Comparison of ENCODE assay signal across 17 mouse cellular contexts in the genomic region with DNA sequence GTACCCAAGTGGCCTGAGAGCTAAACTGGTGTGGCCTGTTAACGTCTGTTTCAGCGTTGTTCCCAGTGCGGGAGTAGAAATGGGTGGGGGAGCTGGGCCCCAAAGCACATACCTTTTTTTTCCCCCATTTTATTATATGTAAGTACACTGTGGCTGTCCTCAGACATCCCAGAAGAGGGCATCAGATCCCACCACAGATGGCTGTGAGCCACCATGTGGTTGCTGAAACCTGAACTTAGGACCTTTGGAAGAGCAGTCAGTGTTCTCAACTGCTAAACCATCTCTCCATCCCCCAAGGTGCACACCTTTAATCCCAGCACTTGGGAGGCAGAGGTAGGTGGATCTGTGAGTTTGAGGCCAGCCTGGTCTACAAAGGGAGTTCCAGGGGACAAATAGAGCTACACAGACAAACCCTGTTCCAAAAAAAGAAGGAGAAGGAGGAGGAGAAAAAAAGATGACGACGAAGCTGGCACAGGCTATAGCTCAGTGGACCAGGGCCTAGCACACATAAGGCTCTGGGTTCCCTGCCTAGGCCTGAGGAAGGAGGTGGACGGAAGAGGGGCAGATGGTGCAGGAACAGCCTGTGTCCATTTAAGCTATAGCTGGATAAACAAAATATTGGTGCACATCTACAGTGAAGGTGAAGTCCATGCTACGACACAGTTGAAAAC. TPM values are rescaled to one million over a fixed set of nuclear protein-coding genes. Genes with fewer than 3 reads are reported as not detected.
DNase-seq lines count a peak whose midpoint lies in the region; ATAC-seq and TF ChIP-seq lines count a peak whose summit lies in the region.
"Had no signal": no experiment of that assay in that cellular context is flagged by ENCODE, and none has a peak within 500 bp of the region (broad histone marks: within the 10 kb centered on the region; RNA-seq: fewer than 3 reads in every experiment).

No protein-coding gene starts in this region.

- TF ChIP-seq POLR2A in MEL (IDR thresholded peaks at IDR 0.05; ENCODE audit: control insufficient read depth in 1 of 2, insufficient read depth in 1 of 2, low read depth in 1 of 2, low read length in 2 of 2, poor library complexity in 1 of 2): no peak

- H3K27ac ChIP-seq in liver, embryonic 14.5 days: no peak overlapping the region
- no peak overlapping the region for H3K27ac ChIP-seq in liver, embryonic 12.5 days
- no peak overlapping the region for H3K27ac ChIP-seq in MEL (ENCODE audit: control insufficient read depth, low read depth, low read length)
- no peak overlapping the region for H3K27ac ChIP-seq in stomach, postnatal 0 days (replicated peaks)
- H3K27ac ChIP-seq: forebrain, embryonic 15.5 days; heart, embryonic 13.5 days; limb, embryonic 12.5 days had no signal

- H3K9me3 ChIP-seq in liver, embryonic 14.5 days (ENCODE audit: control insufficient read depth, low read length): no peaks in the 10 kb centered on the region
- H3K9me3 ChIP-seq in liver, embryonic 12.5 days (replicated peaks): no peaks in the 10 kb centered on the region
- no peaks in the 10 kb centered on the region for H3K9me3 ChIP-seq in MEL (replicated peaks; ENCODE audit: insufficient read depth, low read length)
- H3K9me3 ChIP-seq in stomach, postnatal 0 days (ENCODE audit: control insufficient read depth, low read length): no peaks in the 10 kb centered on the region
- H3K9me3 ChIP-seq: forebrain, embryonic 15.5 days; G1E; heart, embryonic 13.5 days; limb, embryonic 12.5 days had no signal

- peak; percentile 41; the same call in 1 of the 2 replicates for ATAC-seq in frontal cortex, adult (ENCODE audit: low TSS enrichment)
- no peak for ATAC-seq in liver, embryonic 14.5 days (ENCODE audit: insufficient read depth)
- ATAC-seq in liver, embryonic 12.5 days: no peak
- no peak for ATAC-seq in stomach, postnatal 0 days (ENCODE audit: low FRiP score, low TSS enrichment)
- ATAC-seq: forebrain, embryonic 15.5 days had no signal

- H3K4me3 ChIP-seq in liver, embryonic 14.5 days (ENCODE audit: insufficient read depth in 1 of 2, low read depth in 2 of 2, low read length in 2 of 2): no peak overlapping the region
- H3K4me3 ChIP-seq in liver, embryonic 12.5 days: no peak overlapping the region
- no peak overlapping the region for H3K4me3 ChIP-seq in MEL (ENCODE audit: control insufficient read depth in 1 of 2, insufficient read depth in 1 of 2, low read depth in 2 of 2, low read length in 2 of 2)
- H3K4me3 ChIP-seq in stomach, postnatal 0 days (ENCODE audit: low read depth, low read length): no peak overlapping the region
- H3K4me3 ChIP-seq: forebrain, embryonic 15.5 days; heart, embryonic 13.5 days; limb, embryonic 12.5 days had no signal

- no peak for TF ChIP-seq EP300 in liver, embryonic 14.5 days (IDR thresholded peaks at IDR 0.05; ENCODE audit: low read depth)
- TF ChIP-seq EP300 in MEL (IDR thresholded peaks at IDR 0.05; ENCODE audit: low read depth in 1 of 2, low read length in 2 of 2): no peak
- TF ChIP-seq EP300 in stomach, postnatal 0 days (optimal IDR thresholded peaks at IDR 0.05): no peak

- H3K9ac ChIP-seq in liver, embryonic 14.5 days (replicated peaks): no peak overlapping the region
- H3K9ac ChIP-seq in liver, embryonic 12.5 days: no peak overlapping the region
- no peak overlapping the region for H3K9ac ChIP-seq in MEL (ENCODE audit: control insufficient read depth, low read depth, low read length, poor library complexity, severe bottlenecking)
- no peak overlapping the region for H3K9ac ChIP-seq in stomach, postnatal 0 days (ENCODE audit: low read length)
- H3K9ac ChIP-seq: forebrain, embryonic 15.5 days; heart, embryonic 13.5 days; limb, embryonic 12.5 days had no signal

- H3K27me3 ChIP-seq in liver, embryonic 14.5 days (ENCODE audit: control insufficient read depth, insufficient read depth, low read length): peaks cover 8% of the 10 kb centered on the region
- peaks cover 21% of the 10 kb centered on the region for H3K27me3 ChIP-seq in liver, embryonic 12.5 days (replicated peaks)
- peaks cover 1 to 5% of the 10 kb centered on the region in 2 experiments; a peak in 2 of 4 replicates for H3K27me3 ChIP-seq in MEL (ENCODE audit: control insufficient read depth in 1 of 2, insufficient read depth in 2 of 2, low read length in 2 of 2)
- H3K27me3 ChIP-seq in stomach, postnatal 0 days (ENCODE audit: control insufficient read depth, insufficient read depth, low read length): no peaks in the 10 kb centered on the region
- H3K27me3 ChIP-seq: forebrain, embryonic 15.5 days; limb, embryonic 12.5 days had no signal

- 64% methylated on average over 7 of the region's 7 CpGs for WGBS in liver, embryonic 14.5 days (ENCODE audit: insufficient replicate concordance)
- WGBS in liver, embryonic 12.5 days (ENCODE audit: insufficient replicate concordance): 65% methylated on average over 7 of the region's 7 CpGs
- 76% methylated on average over 7 of the region's 7 CpGs for WGBS in stomach, postnatal 0 days

- DNase-seq in frontal cortex, postnatal 10 days (ENCODE audit: low spot score in 2 of 2): no peak
- no peak for DNase-seq in liver, embryonic 14.5 days (ENCODE audit: low read depth in 3 of 3, low spot score in 3 of 3)
- no peak for DNase-seq in MEL (ENCODE audit: low read depth, low spot score)
- DNase-seq in stomach, postnatal 0 days (ENCODE audit: low spot score): no peak
- no peak for DNase-seq in right cerebral cortex, postnatal 25 days
- DNase-seq: adrenal gland, postnatal 10 days; heart, postnatal 4 days; lung, postnatal 36 days; right cerebral cortex, postnatal 4 days; thymus, postnatal 25 days had no signal

- TF ChIP-seq RAD21 in MEL (IDR thresholded peaks at IDR 0.05; ENCODE audit: low read depth, low read length): no peak

- H3K79me2 ChIP-seq in MEL (ENCODE audit: control insufficient read depth, insufficient read depth, low read length, poor library complexity): no peaks in the 10 kb centered on the region

- H3K4me2 ChIP-seq in liver, embryonic 14.5 days (ENCODE audit: low read depth): no peak overlapping the region
- H3K4me2 ChIP-seq in liver, embryonic 12.5 days: no peak overlapping the region
- H3K4me2 ChIP-seq in stomach, postnatal 0 days (replicated peaks; ENCODE audit: low read depth): no peak overlapping the region
- H3K4me2 ChIP-seq: forebrain, embryonic 15.5 days; heart, embryonic 13.5 days; limb, embryonic 12.5 days had no signal

- TF ChIP-seq CTCF in liver, embryonic 14.5 days (IDR thresholded peaks at IDR 0.05; ENCODE audit: low read depth): peak; percentile 39; the same call in 1 of the 2 replicates
- TF ChIP-seq CTCF in MEL (IDR thresholded peaks at IDR 0.05 in 2 of 3, conservative IDR thresholded peaks at IDR 0.05 in 1 of 3; ENCODE audit: control insufficient read depth in 1 of 3, insufficient read depth in 1 of 3, low read depth in 2 of 3, low read length in 3 of 3, poor library complexity in 1 of 3, severe bottlenecking in 1 of 3): peak in 1 of 3 experiments; percentile 25; a peak in 1 of 6 replicates
- 0 out of 2 replicates have a peak, but pooled peaks have one; percentile 10 for TF ChIP-seq CTCF in stomach, postnatal 0 days (IDR thresholded peaks at IDR 0.05; ENCODE audit: low read depth)

- H3K4me1 ChIP-seq in liver, embryonic 14.5 days (replicated peaks; ENCODE audit: control insufficient read depth in 2 of 2, insufficient read depth in 2 of 2, low read length in 1 of 2): no peaks in the 10 kb centered on the region
- no peaks in the 10 kb centered on the region for H3K4me1 ChIP-seq in liver, embryonic 12.5 days
- H3K4me1 ChIP-seq in MEL (ENCODE audit: control insufficient read depth in 1 of 2, insufficient read depth in 2 of 2, low read length in 2 of 2): no peaks in the 10 kb centered on the region
- no peaks in the 10 kb centered on the region for H3K4me1 ChIP-seq in stomach, postnatal 0 days (replicated peaks; ENCODE audit: control insufficient read depth, insufficient read depth)

- H3K36me3 ChIP-seq in liver, embryonic 14.5 days (replicated peaks; ENCODE audit: control insufficient read depth, insufficient read depth, low read depth): no peaks in the 10 kb centered on the region
- H3K36me3 ChIP-seq in liver, embryonic 12.5 days: no peaks in the 10 kb centered on the region
- H3K36me3 ChIP-seq in MEL (ENCODE audit: control insufficient read depth in 1 of 2, insufficient read depth in 2 of 2, low read length in 2 of 2): no peaks in the 10 kb centered on the region
- H3K36me3 ChIP-seq in stomach, postnatal 0 days (ENCODE audit: control insufficient read depth, insufficient read depth, low read length): no peaks in the 10 kb centered on the region
- H3K36me3 ChIP-seq: forebrain, embryonic 15.5 days; G1E; heart, embryonic 13.5 days; limb, embryonic 12.5 days had no signal

RNA-seq across cellular contexts. Expression of a gene that starts 16.3 kb away (rescaled TPM):
- polyA plus RNA-seq in liver, embryonic 14.5 days (2012; rRNA removed): 0.03 TPM in 2 replicates
- polyA plus RNA-seq in liver, embryonic 14.5 days (2014; fragmentation: Nextera tagmentation; extraction: Ambion mirVana): 0.01 TPM in 2 replicates
- polyA plus RNA-seq in liver, embryonic 12.5 days (2016; fragmentation: Nextera tagmentation; extraction: Ambion mirVana): 0.06 and 0.17 TPM in 2 replicates
- total RNA-seq in MEL (2012; rRNA removed): under 0.01 and 0.04 TPM in 2 replicates
- polyA plus RNA-seq in MEL (2012; ENCODE audit: insufficient read depth in 1 of 2, insufficient read length in 2 of 2, low read depth in 1 of 2, low replicate concordance in 2 of 2, missing spikeins in 1 of 2): under 1 TPM in 1 of 2 experiments, not detected in 1; 0.07 TPM
- 0.38 and 0.39 TPM in 2 replicates for polyA plus RNA-seq in stomach, postnatal 0 days (2015; fragmentation: Nextera tagmentation; extraction: Ambion mirVana)

RNA-seq across cellular contexts. Expression of a gene that starts 27.4 kb away (rescaled TPM):
- 1.0 TPM in 2 replicates for polyA plus RNA-seq in liver, embryonic 14.5 days (2012; rRNA removed)
- polyA plus RNA-seq in liver, embryonic 14.5 days (2014; fragmentation: Nextera tagmentation; extraction: Ambion mirVana): 0.13 and 0.14 TPM in 2 replicates
- polyA plus RNA-seq in liver, embryonic 12.5 days (2016; fragmentation: Nextera tagmentation; extraction: Ambion mirVana): 1.7 and 2.3 TPM in 2 replicates
- total RNA-seq in MEL (2012; rRNA removed): 0.20 and 0.23 TPM in 2 replicates
- under 1 TPM in 1 of 2 experiments, not detected in 1; 0.72 TPM for polyA plus RNA-seq in MEL (2012; ENCODE audit: insufficient read depth in 1 of 2, insufficient read length in 2 of 2, low read depth in 1 of 2, low replicate concordance in 2 of 2, missing spikeins in 1 of 2)
- polyA plus RNA-seq in stomach, postnatal 0 days (2015; fragmentation: Nextera tagmentation; extraction: Ambion mirVana): 3.9 and 4.4 TPM in 2 replicates
- total RNA-seq: granulocyte monocyte progenitor cell, adult 5-6 weeks had no signal

RNA-seq across cellular contexts. Expression of a gene that starts 47.4 kb away (rescaled TPM):
- polyA plus RNA-seq in liver, embryonic 14.5 days (2012; rRNA removed): 10.8 and 12.7 TPM in 2 replicates
- 14.8 and 16.1 TPM in 2 replicates for polyA plus RNA-seq in liver, embryonic 14.5 days (2014; fragmentation: Nextera tagmentation; extraction: Ambion mirVana)
- 24.3 and 27.1 TPM in 2 replicates for polyA plus RNA-seq in liver, embryonic 12.5 days (2016; fragmentation: Nextera tagmentation; extraction: Ambion mirVana)
- 18.5 and 18.9 TPM in 2 replicates for total RNA-seq in MEL (2012; rRNA removed)
- 10 to 100 TPM in 1 of 2 experiments, not detected in 1; 24.5 TPM for polyA plus RNA-seq in MEL (2012; ENCODE audit: insufficient read depth in 1 of 2, insufficient read length in 2 of 2, low read depth in 1 of 2, low replicate concordance in 2 of 2, missing spikeins in 1 of 2)
- polyA plus RNA-seq in stomach, postnatal 0 days (2015; fragmentation: Nextera tagmentation; extraction: Ambion mirVana): 8.7 and 9.0 TPM in 2 replicates

RNA-seq across cellular contexts. Expression of a gene that starts 47.5 kb away (rescaled TPM):
- 68.7 and 76.7 TPM in 2 replicates for polyA plus RNA-seq in liver, embryonic 14.5 days (2012; rRNA removed)
- polyA plus RNA-seq in liver, embryonic 14.5 days (2014; fragmentation: Nextera tagmentation; extraction: Ambion mirVana): 61.2 and 66.4 TPM in 2 replicates
- 110 TPM in 2 replicates for polyA plus RNA-seq in liver, embryonic 12.5 days (2016; fragmentation: Nextera tagmentation; extraction: Ambion mirVana)
- total RNA-seq in MEL (2012; rRNA removed): 74.1 and 76.4 TPM in 2 replicates
- polyA plus RNA-seq in MEL (2012; ENCODE audit: insufficient read depth in 1 of 2, insufficient read length in 2 of 2, low read depth in 1 of 2, low replicate concordance in 2 of 2, missing spikeins in 1 of 2): 100 to 1,000 TPM in 1 of 2 experiments, not detected in 1; 212 TPM
- polyA plus RNA-seq in stomach, postnatal 0 days (2015; fragmentation: Nextera tagmentation; extraction: Ambion mirVana): 45.0 and 51.4 TPM in 2 replicates
